Mouse (Mus musculus): ENCODE data around the gene Stpg3.

DNA sequence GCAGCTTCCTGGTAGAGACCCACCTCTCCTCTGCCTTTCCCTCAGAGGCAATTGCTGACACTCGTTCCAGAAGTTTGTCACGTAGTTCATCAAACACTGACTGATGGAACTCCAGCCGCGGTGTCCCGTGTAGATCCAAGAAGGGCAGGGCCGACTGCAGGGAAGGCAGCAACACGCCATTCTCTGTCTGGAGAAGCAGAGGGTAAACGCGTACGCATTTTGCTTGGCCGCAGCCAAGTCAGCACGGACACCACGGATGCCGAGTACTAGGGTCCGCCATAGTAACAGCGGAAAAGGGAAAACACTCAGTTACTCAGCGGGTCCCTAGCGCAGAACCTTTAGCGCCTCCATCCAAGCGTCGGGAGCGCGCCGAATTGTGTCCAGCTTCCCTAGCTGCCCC is 3.8 kb downstream of the Stpg3 start:
- TF ChIP-seq CTCF (IDR thresholded peaks at IDR 0.05; ENCODE audit: low read depth) (no peak), EP300 (IDR thresholded peaks at IDR 0.05; ENCODE audit: low read depth) (no peak)

Data from liver, postnatal 0 days (tissue).